Comparison of ENCODE assay signal across 9 mouse cellular contexts in the genomic region with DNA sequence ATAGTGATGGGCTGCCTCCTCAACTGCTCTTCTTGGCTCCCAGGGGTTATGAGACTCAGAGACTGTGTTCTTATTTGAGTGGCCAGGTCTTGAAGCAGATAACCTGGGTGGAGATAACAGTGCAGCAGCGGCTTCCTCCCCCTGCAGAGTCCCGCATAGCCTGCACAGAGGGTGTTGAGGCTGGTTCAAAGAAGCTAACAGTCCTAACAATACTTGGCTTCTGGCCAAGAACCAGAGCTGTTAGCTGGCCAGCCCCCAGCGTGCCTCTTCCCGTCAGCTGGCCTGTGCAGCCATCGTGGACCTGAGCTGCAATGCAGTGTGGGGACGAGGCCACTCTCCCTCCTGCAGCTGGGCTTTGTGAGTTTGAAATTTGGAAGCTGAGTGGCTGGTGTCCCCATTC. TPM values are rescaled to one million over a fixed set of nuclear protein-coding genes. Genes with fewer than 3 reads are reported as not detected.
DNase-seq lines count a peak whose midpoint lies in the region; TF ChIP-seq lines count a peak whose summit lies in the region.
"Had no signal": no experiment of that assay in that cellular context is flagged by ENCODE, and none has a peak within 500 bp of the region (broad histone marks: within the 10 kb centered on the region; RNA-seq: fewer than 3 reads in every experiment).

No protein-coding gene starts in this region.

- H3K27me3 ChIP-seq in cerebellum, adult 2 months (ENCODE audit: control insufficient read depth, insufficient read depth, low read length), result no peaks in the 10 kb centered on the region
- no peaks in the 10 kb centered on the region; a peak in 1 of 4 replicates for H3K27me3 ChIP-seq in MEL (ENCODE audit: control insufficient read depth in 1 of 2, insufficient read depth in 2 of 2, low read length in 2 of 2)

- no peaks in the 10 kb centered on the region for H3K36me3 ChIP-seq in MEL (ENCODE audit: control insufficient read depth in 1 of 2, insufficient read depth in 2 of 2, low read length in 2 of 2)

- no peak overlapping the region for H3K9ac ChIP-seq in MEL (ENCODE audit: control insufficient read depth, low read depth, low read length, poor library complexity, severe bottlenecking)

- TF ChIP-seq CTCF in cerebellum, adult 2 months (IDR thresholded peaks at IDR 0.05; ENCODE audit: borderline replicate concordance, insufficient read depth, low read depth, low read length), result no peak
- TF ChIP-seq CTCF in MEL (IDR thresholded peaks at IDR 0.05 in 2 of 3, conservative IDR thresholded peaks at IDR 0.05 in 1 of 3; ENCODE audit: control insufficient read depth in 1 of 3, insufficient read depth in 1 of 3, low read depth in 2 of 3, low read length in 3 of 3, poor library complexity in 1 of 3, severe bottlenecking in 1 of 3), result no peak

- no peak overlapping the region for H3K27ac ChIP-seq in cerebellum, adult 2 months (ENCODE audit: insufficient read depth, low read length)
- no peak overlapping the region for H3K27ac ChIP-seq in MEL (ENCODE audit: control insufficient read depth, low read depth, low read length)
- H3K27ac ChIP-seq: macrophage had no signal

- peak; percentile 70 to 74 for DNase-seq in cerebellum, postnatal 10 days
- no peak for DNase-seq in cerebellum, adult 2 months
- DNase-seq in MEL (ENCODE audit: low read depth, low spot score), result peak; percentile 11
- DNase-seq in heart, adult 9 months (ENCODE audit: low spot score in 2 of 2), result peak; percentile 59 to 66
- DNase-seq in kidney, adult 8-10 months, result peak; percentile 37 to 44
- peak; percentile 66 for DNase-seq in mesoderm, embryonic 11.5 days (ENCODE audit: low read depth, low spot score)
- no peak for DNase-seq in thymus, postnatal 25 days
- DNase-seq in cerebellum, adult 8-10 months, result no peak

- H3K4me1 ChIP-seq in cerebellum, adult 2 months (ENCODE audit: control insufficient read depth, insufficient read depth, low read length), result no peaks in the 10 kb centered on the region
- no peaks in the 10 kb centered on the region for H3K4me1 ChIP-seq in MEL (ENCODE audit: control insufficient read depth in 1 of 2, insufficient read depth in 2 of 2, low read length in 2 of 2)

- TF ChIP-seq POLR2A in cerebellum, adult 2 months (IDR thresholded peaks at IDR 0.05; ENCODE audit: borderline replicate concordance, insufficient read depth, low read length), result no peak
- no peak for TF ChIP-seq POLR2A in MEL (IDR thresholded peaks at IDR 0.05; ENCODE audit: control insufficient read depth in 1 of 2, insufficient read depth in 1 of 2, low read depth in 1 of 2, low read length in 2 of 2, poor library complexity in 1 of 2)

- no peak for TF ChIP-seq EP300 in MEL (IDR thresholded peaks at IDR 0.05; ENCODE audit: low read depth in 1 of 2, low read length in 2 of 2)

- WGBS in cerebellum, adult 2 months, result 31% methylated on average over 6 of the region's 6 CpGs

- no peaks in the 10 kb centered on the region for H3K9me3 ChIP-seq in MEL (replicated peaks; ENCODE audit: insufficient read depth, low read length)

- TF ChIP-seq RAD21 in MEL (IDR thresholded peaks at IDR 0.05; ENCODE audit: low read depth, low read length), result no peak

- no peak overlapping the region for H3K4me3 ChIP-seq in cerebellum, adult 2 months (replicated peaks; ENCODE audit: insufficient read depth, low read depth, low read length)
- no peak overlapping the region for H3K4me3 ChIP-seq in MEL (ENCODE audit: control insufficient read depth in 1 of 2, insufficient read depth in 1 of 2, low read depth in 2 of 2, low read length in 2 of 2)

- no peaks in the 10 kb centered on the region for H3K79me2 ChIP-seq in MEL (ENCODE audit: control insufficient read depth, insufficient read depth, low read length, poor library complexity)

TF ChIP-seq in MEL, 35 proteins besides CTCF, POLR2A, EP300 and RAD21:
- TF ChIP-seq ETS1 (IDR thresholded peaks at IDR 0.05; ENCODE audit: low read depth, low read length) (no peak), BHLHE40 (IDR thresholded peaks at IDR 0.05; ENCODE audit: borderline replicate concordance, low read depth, low read length) (no peak), TCF12 (IDR thresholded peaks at IDR 0.05; ENCODE audit: low read depth, low read length) (no peak), MYB (IDR thresholded peaks at IDR 0.05; ENCODE audit: low read depth, low read length) (no peak), SMC3 (IDR thresholded peaks at IDR 0.05; ENCODE audit: low read depth, low read length) (no peak), ELF1 (IDR thresholded peaks at IDR 0.05; ENCODE audit: low read depth, low read length) (no peak), POLR2AphosphoS2 (IDR thresholded peaks at IDR 0.05; ENCODE audit: low read length) (no peak), MAX (IDR thresholded peaks at IDR 0.05; ENCODE audit: low read length) (no peak)

RNA-seq across cellular contexts. Expression of a gene that starts 18.6 kb away (rescaled TPM):
- 3.8 and 4.1 TPM in 2 replicates for polyA plus RNA-seq in cerebellum, adult 2 months (2012; rRNA removed)
- not detected in 2 replicates for total RNA-seq in MEL (2012; rRNA removed)
- not detected for polyA plus RNA-seq in MEL (2012; ENCODE audit: insufficient read depth in 1 of 2, insufficient read length in 2 of 2, low read depth in 1 of 2, low replicate concordance in 2 of 2, missing spikeins in 1 of 2)
- polyA plus RNA-seq: macrophage had no signal

RNA-seq across cellular contexts. Expression of a gene that starts 25.8 kb away (rescaled TPM):
- polyA plus RNA-seq in cerebellum, adult 2 months (2012; rRNA removed), result 0.22 and 0.43 TPM in 2 replicates
- not detected in 2 replicates for total RNA-seq in MEL (2012; rRNA removed)
- polyA plus RNA-seq in MEL (2012; ENCODE audit: insufficient read depth in 1 of 2, insufficient read length in 2 of 2, low read depth in 1 of 2, low replicate concordance in 2 of 2, missing spikeins in 1 of 2), result not detected
- polyA plus RNA-seq: macrophage had no signal

RNA-seq across cellular contexts. Expression of a gene that starts 44.5 kb away (rescaled TPM):
- 19.7 and 24.3 TPM in 2 replicates for polyA plus RNA-seq in cerebellum, adult 2 months (2012; rRNA removed)
- not detected in 2 replicates for total RNA-seq in MEL (2012; rRNA removed)
- polyA plus RNA-seq in MEL (2012; ENCODE audit: insufficient read depth in 1 of 2, insufficient read length in 2 of 2, low read depth in 1 of 2, low replicate concordance in 2 of 2, missing spikeins in 1 of 2), result not detected
- polyA plus RNA-seq: macrophage had no signal

Comparison
In these comparisons a context has a peak if more than half of its experiments do, and no peak if none do; other contexts are left out.
1. DNase-seq: peak in cerebellum, postnatal 10 days (2 of 2), MEL (single experiment), heart, adult 9 months (2 of 2), kidney, adult 8-10 months (2 of 2) and mesoderm, embryonic 11.5 days (single experiment); none in cerebellum, adult 2 months (0 of 2), thymus, postnatal 25 days (single experiment) and cerebellum, adult 8-10 months (single experiment).
2. RNA of a gene that starts 44.5 kb away (polyA plus RNA-seq): 19.7 to 24.3 TPM in cerebellum, adult 2 months; not detected in MEL; every median in the first group is over 10 times any median in the second.